Comparison of ENCODE assay signal across 8 mouse cellular contexts in the genomic region with DNA sequence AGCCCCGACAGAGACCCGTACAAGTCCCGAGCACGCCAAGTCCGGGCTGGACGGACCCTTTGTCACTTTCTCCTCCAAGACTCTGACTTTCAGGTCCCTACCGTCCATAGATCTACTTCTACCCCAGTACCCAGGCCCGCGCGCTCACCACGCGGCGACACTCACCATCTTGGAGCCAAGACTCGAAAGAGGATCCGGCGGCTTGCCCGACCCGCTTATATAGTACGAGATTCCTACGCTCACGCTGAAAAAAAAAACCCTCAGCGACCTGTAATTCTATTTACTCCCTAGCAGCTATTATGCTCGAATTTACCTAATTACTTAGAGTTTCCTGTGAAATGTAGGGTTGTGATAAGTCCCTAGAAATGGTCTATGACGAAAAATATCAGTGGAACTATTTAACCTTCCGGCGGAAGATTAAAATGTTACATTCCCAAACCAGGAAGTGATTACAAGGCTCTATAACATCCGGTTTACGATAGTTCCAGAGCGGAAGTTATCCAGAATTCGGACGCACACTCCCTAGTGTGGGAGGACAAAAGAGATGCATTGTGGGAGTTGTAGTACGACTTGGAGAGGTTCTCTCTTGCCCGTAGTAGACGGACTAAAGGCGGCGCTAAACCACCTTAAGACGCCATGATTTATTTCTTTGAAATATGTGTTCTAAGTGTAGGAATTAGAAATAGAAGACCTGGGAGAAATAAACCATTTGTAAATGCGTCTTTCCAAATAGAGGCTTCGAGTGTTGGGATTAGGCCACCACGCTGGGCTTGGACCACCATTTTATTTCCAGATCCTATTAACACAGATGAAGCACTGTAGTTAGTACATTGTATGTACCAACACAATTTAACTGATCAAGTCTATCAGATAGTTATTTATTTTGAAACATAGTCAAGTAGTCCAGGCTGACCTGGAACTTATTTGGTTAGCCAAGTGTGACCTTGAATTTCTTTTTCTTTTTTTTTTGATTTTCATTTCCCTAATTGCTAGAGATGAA. TPM values are rescaled to one million over a fixed set of nuclear protein-coding genes. Genes with fewer than 3 reads are reported as not detected.
DNase-seq lines count a peak whose midpoint lies in the region; ATAC-seq lines count a peak whose summit lies in the region.

A gene (minus strand): TSS at position 437 of the 1,000 bp plus-strand sequence.

- H3K4me1 ChIP-seq in intestine, embryonic 14.5 days (replicated peaks; ENCODE audit: control insufficient read depth, insufficient read depth, low read length) = peaks cover 7% of the 10 kb centered on the region

- H3K4me2 ChIP-seq in intestine, embryonic 14.5 days (ENCODE audit: low read length) = peak within 1 kb of the TSS; percentile 99

- H3K36me3 ChIP-seq in intestine, embryonic 14.5 days (ENCODE audit: control insufficient read depth, insufficient read depth, low read length) = peaks cover 30% of the 10 kb centered on the region

- intact Hi-C loops in left cerebral cortex, postnatal 14 days (cut with DNase I) = loop anchor here (2.0 to 10.0 kb wide), 2 partner anchors 46 to 268 kb away; a partner anchor contains a TSS

- peak within 1 kb of the TSS; percentile 63 for H3K27ac ChIP-seq in intestine, embryonic 14.5 days (ENCODE audit: low read depth)

- H3K27me3 ChIP-seq in intestine, embryonic 14.5 days (replicated peaks; ENCODE audit: control insufficient read depth, insufficient read depth, low read length) = no peaks in the 10 kb centered on the region

- DNase-seq in adrenal gland, adult 18-20 months (ENCODE audit: low spot score in 2 of 2) = peak; percentile 82 to 84
- peak; percentile 99 for DNase-seq in embryo, embryonic 11 days
- DNase-seq in gastrocnemius, postnatal 25 days = peak; percentile 87
- peak; percentile 92 for DNase-seq in intestine, embryonic 14.5 days (ENCODE audit: low spot score)
- DNase-seq in left cerebral cortex, postnatal 14 days (ENCODE audit: low spot score in 2 of 2) = peak; percentile 91 to 98
- DNase-seq in mesoderm, embryonic 11.5 days (ENCODE audit: low read depth, low spot score) = peak; percentile 97
- DNase-seq in right cerebral cortex, postnatal 36 days (ENCODE audit: low spot score in 2 of 2) = peak; percentile 86 to 94
- peak; percentile 95 for DNase-seq in yolk sac, embryonic 10.5 days (ENCODE audit: low spot score)

- H3K4me3 ChIP-seq in intestine, embryonic 14.5 days (ENCODE audit: low read depth, low read length) = peak within 1 kb of the TSS; percentile 57

- 2% methylated on average over 40 of the region's 40 CpGs for WGBS in intestine, embryonic 14.5 days

- peak within 1 kb of the TSS; percentile 86 for H3K9ac ChIP-seq in intestine, embryonic 14.5 days (ENCODE audit: low read length)

- H3K9me3 ChIP-seq in intestine, embryonic 14.5 days (ENCODE audit: control insufficient read depth, low read length) = no peaks in the 10 kb centered on the region

- peak; percentile 95 for ATAC-seq in intestine, embryonic 14.5 days (replicated peaks; ENCODE audit: low FRiP score, low TSS enrichment, low read depth)

RNA-seq across cellular contexts. Expression of the gene that starts here (rescaled TPM):
- total RNA-seq in adrenal gland, adult 18-20 months (2021) = 100 to 1,000 TPM; 564 to 729 TPM
- total RNA-seq in gastrocnemius, postnatal 25 days (2021) = 100 to 1,000 TPM; 286 to 348 TPM
- polyA plus RNA-seq in intestine, embryonic 14.5 days (2014; fragmentation: Nextera tagmentation; extraction: Ambion mirVana) = 1,095 and 1,163 TPM in 2 replicates
- total RNA-seq in left cerebral cortex, postnatal 14 days (2021) = 100 to 1,000 TPM; 299 to 305 TPM

Comparison
In these comparisons a context has a peak if more than half of its experiments do, and no peak if none do; other contexts are left out.
1. Peak in every context shown above with its lines: DNase-seq, ATAC-seq, H3K4me3 ChIP-seq and H3K27ac ChIP-seq.